Mouse (Mus musculus) cerebellum, postnatal 25 days (tissue): Measurements from ENCODE around the gene Rnf135.
A peak's percentile ranks its signal among the peaks of the same experiment; 100 is the strongest.
"Not testable (repeated sequence)": the region's sequence is repeated elsewhere in the genome, so short reads cannot be mapped to it uniquely, and the experiment has no call there.

Experiments used
- DNase-seq, 2 experiments: peaks; one replicate each; pipeline ENCODE4 v3.0.0; 2021; ENCODE audit warnings: mixed read lengths in 2 of 2

Gene Rnf135

DNA sequence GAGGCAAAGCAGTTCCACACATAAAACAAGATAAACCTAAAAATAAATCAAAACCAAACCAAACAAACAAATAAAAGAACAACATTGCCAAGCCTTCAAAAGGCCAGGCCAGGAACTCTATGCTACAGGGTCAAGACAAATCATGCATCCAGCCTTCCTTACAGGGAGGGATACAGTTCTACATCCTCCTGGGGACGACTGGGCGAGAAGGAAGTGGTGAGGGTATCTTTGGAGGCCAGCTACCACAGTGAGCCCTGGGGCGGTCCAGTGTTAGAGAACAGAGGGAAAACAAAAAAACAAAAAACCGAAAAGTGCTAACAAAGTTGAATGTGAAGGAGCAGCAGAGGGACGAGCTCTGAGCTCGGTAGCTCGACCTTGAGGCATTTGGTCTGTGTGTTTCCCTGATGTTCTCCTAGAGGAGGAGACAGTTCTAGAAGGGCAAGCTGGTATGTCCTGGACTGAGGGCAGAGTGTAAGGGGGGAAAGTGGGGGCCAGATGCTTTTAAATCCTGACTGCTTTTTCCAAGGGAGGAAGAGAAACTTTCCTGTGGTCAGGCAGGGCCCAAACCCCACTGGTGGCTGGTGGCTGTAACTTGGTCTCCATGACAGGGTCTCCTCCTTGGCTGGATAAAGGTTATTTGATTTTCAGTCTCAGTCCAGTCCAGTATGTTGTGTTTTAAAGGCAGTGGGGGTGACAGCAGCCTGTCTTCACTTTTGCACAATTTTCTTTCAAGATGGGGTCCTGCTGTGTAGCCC is 20.1 kb upstream of the Rnf135 start:
- no peak for DNase-seq

GRCm38 (mm10) chr11:80164224-80164623 is 19.4 kb upstream of the Rnf135 start:
- DNase-seq: no peak

- DNase-seq: no peak
These were observed 15.5 kb upstream of the Rnf135 start for GRCm38 (mm10) chr11:80168121-80168520.

DNA sequence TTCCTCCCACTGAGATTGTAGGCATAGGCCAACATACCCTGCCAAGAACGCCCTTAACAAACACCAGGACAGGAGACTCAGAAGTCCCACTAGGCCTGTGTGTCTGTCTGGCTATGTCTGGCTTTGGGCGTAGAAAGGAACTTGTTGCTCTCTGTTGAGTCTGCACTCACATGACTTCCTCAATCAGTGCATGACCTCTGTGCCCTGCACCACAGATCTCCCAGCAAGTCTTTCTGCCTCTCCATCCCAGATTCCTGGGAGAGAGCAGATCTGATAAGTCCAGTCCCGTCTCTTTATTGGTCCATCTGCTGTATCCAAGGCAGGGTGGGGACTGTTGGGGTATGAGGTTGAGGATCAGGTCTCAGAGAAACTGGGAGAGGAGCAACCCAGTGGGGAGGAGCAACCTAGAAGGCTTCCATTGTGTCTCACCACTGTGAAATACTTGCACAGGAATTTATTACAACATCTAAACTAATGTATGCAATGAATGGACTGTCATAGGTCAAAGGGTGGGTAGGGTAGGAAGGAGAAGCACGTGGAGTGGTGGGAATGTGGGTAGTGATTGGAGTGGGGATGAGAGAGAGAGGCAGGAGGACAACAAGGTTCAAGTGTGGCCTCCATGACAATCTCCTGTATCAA is 14.9 kb upstream of the Rnf135 start:
- no peak for DNase-seq

- no peak for DNase-seq
These were observed 14.0 kb upstream of the Rnf135 start for GRCm38 (mm10) chr11:80169629-80170028.

- no peak for DNase-seq
These were observed 13.3 kb upstream of the Rnf135 start for GRCm38 (mm10) chr11:80170351-80170750.

DNA sequence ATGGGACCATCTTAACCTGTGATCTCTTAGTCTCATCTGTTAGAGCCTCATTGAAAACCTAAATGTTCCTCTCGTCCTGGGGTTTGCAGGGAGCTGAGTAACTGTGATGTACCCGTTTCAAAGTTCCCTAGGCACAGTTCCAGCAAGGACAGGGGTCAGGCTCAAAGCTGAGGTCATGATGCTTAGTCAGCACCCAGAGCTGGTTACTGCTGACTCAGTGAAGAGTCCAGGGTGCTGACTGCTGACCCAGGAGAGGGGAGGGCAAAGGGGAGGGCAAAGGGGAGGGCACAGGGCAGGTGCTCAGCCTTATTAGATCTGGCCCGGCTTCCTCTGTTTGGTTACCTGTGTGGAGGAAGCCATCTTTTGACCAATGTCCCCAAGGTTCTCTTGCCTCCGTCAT is 11.8 kb upstream of the Rnf135 start:
- DNase-seq: no peak

DNA sequence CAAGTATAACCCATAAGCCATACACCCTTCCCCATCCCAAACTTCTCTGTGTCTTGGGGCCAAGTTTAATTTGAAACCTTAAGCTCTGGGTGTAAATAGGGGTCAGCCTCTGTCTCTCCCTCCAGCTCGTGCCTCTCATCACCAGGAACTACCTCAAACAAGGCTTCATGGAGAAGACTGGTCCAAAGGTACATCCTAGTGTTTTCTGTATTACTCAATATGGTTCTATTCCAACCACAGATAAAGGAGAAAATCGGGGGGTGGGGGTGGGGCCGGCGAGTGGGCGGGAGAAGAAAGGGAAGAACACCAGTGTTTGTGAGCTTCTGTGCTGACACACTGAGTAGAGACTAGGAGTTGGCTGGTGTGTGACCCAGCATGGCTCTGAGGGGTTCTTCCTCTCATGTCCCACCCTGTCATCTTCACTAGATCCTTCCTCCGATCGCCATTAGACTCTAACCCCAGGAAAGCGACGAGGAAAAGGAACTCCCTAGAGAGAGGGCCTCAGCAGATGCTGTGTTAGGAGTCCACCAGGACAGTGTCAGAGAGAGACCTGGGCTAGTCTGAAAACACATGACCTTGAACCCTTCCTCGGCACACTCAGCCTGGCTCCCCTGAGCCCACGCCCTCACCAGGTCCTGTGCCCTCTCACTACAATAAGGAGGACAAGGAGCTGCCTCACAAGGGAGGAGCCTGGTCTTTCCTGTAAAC is 9.5 kb upstream of the Rnf135 start:
- no peak for DNase-seq

DNA sequence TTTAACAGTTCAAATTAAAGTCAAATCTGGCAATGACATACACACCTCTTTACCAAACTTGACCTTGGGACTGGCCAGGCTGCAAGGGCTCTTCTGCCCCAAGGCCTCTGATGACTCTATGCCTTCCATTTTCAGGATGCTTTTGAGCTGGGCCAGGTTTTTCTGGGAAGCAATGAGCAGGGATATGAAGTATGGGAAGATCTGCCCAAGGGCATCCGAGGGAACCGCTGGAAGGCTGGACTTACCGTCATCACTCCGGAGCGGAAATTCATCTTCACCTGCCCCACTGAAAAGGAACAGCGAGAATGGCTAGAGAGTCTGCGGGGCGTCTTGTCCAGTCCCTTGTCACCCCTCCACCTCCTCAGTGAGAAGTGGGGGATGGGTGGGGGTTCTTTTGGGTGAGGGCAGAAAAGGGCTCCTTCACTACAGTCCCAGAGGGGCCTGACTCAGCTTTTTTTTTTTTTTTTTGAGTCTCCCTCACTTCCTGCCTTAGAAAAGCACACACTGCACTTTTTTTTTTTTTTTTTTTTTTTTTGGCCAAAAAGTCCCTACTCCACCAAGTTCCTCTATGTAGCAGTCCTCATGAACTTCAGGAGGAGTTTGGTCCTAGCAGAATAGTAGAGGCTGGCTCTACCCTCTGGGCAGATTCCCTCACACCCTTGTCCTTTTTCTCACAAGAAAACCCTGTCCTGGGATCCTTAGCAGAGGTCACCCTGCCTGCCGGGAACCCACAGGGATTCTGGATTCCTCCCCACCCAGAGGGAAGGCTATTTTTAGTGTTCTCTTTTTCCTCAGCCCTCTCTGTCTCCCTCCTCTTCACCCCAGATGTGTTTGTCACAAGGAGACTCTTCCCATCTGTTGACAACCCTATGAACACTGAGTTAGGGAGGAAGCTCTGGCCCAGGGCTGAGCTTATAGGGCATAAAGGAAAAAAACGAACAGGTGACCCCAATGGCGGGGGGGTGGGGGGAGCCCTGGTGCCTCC is 6.4 kb upstream of the Rnf135 start:
- DNase-seq: no peak

- DNase-seq: no peak
These were observed 5.3 kb upstream of the Rnf135 start for GRCm38 (mm10) chr11:80178316-80178715.

DNA sequence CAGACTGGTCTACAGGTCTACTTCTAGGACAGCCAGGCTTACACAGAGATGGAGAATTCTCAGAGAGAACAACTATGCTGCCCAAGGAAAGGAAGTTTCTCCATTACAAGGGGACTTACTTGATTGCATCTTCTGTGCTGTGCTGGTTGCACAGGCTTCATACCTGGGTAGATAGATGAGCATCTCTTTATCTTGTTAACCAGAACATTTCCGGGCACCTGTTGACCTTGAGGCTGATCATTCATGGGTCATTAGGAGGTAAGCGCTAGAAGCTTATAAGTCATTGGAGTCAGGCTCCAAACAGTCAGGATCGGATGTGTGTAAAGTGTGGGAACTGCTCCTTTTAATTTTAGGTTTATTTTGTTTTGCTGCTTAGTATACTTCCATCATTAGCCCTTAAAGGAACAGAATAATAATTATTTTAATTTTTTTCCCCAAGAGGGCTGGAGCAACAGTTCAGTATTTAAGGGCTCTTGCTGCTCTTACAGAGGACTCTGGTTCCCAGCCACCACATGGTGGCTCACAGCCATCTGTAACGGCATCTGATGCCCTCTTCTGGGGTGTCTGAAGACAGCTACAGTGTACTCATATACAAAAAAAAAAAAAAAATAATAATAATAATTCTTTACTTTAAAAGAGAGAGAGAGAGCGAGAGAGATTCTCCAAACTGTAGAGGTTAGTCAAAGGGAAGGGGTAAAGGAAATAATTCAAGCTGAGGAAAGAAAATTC is 2.5 kb upstream of the Rnf135 start:
- peak in 1 of 2 experiments; percentile 9 for DNase-seq

GRCm38 (mm10) chr11:80183054-80183704 is 472 bp upstream of the Rnf135 start:
- not testable (repeated sequence) for DNase-seq

DNA sequence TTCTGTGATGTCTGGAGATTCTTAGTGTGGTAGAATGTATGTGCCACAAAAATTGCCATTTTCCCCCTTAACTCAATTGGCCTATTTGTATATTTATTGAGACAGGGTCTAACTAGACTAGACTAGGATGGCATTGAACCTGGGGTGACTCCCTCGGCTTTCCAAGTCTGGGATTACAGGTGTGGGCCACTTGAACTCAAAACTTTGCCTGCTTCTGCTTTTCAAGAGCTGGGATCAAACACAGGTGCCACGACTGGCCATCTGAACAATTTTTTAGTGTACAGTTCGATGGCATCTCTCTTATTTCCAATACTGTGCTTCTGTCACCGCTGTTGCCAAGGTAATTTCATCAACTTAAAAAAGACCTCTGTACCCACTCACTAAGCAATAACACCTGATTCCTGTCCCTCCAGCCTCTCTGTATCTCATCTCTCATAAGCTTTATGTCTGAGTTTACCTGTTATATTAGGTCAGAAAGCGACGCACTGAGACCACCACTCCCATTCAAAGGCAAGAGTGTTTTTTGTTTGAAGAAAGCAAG is 950 bp downstream of the Rnf135 start:
- peak in 1 of 2 experiments; percentile 10 for DNase-seq

DNA sequence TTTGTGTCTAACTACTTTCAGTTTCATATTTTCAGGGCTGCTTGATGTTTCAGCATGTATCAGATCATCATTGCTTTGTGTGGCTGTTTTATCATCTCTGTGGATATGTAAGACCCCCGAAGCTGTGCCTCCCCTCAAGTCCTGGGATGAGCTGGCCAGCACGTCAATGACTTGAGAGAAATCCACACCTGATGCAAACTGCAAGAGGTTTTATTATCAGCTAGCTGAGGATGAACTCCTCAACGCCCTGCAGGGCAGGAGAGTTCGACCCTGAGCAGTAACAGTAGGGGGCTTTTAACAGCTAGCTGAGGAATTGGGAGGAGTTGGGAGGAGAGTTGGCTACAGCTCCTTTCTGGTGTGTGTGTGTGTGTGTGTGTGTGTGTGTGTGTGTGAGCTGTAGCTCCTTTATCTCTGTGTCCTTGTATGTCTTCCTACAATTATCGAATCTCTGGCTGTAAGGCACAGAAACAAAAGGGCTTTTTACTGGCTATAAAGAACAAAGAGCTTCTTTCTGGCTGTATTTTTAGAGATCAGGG is 1.9 kb downstream of the Rnf135 start:
- not testable (repeated sequence) for DNase-seq

GRCm38 (mm10) chr11:80190280-80190679 is 6.6 kb downstream of the Rnf135 start:
- DNase-seq: no peak

- no peak for DNase-seq
These were observed 10.2 kb downstream of the Rnf135 start for GRCm38 (mm10) chr11:80193827-80194226.

DNA sequence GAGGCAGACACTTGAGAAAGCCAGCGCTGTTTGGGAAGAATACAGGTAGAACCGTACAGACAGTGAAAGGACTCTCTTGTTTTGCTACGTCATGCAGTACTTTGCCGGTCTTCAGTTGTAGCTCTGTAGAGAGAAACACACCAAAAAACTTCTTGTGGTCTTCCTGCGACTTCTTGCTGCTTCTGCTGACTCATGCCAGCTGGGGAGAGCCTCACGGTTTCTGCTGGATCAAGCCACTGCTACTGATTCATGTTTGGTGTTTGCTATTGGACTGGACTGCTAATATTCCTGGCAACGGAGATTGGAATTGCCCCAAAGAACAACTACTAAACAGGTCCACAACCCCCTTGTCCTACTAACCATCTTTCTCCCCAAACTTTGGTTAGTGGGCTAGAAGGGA is 12.7 kb downstream of the Rnf135 start:
- no peak for DNase-seq

DNA sequence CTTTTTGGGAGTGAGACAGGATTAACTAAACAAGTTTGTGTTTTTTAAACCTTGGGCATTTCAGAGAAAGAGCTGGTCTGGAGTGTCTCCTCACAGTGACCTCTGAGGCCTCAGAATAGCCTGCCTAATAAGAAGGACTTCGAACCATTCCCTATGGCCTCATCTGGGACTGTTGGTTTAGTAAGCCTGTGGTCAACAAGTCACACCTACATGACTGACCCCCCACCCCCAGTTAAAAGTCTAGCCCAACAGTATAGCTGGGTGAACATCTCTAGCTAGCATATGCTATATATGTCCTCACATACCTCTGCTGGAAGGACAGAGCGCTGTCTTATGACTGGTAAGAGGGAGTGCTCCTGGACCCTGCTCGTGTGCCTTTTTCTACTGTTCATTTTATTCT is 15.7 kb downstream of the Rnf135 start:
- DNase-seq: no peak

GRCm38 (mm10) chr11:80199773-80200172 is 16.1 kb downstream of the Rnf135 start:
- DNase-seq: no peak

DNA sequence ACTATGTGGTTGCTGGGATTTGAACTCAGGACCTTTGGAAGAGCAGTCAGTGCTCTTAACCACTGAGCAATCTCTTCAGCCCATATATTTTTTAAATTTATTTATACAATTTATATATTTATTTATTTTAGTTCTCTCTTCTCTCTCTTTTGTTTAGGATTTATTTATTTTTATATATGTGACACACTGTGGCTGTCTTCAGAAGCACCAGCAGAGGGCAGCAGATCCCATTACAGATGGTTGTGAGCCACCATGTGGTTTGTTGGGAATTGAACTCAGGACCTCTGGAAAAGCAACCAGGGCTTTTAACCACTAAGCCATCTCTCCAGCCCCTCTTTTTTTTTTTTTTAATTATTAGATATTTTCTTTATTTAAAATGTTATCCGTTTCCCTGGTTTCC is 16.7 kb downstream of the Rnf135 start:
- peak; percentile 24 to 44 for DNase-seq

- DNase-seq: no peak
These were observed 18.6 kb downstream of the Rnf135 start for GRCm38 (mm10) chr11:80202296-80202695.
